Mouse (Mus musculus): ENCODE results near the gene Hoxd8.

The Hoxd8 gene

DNA sequence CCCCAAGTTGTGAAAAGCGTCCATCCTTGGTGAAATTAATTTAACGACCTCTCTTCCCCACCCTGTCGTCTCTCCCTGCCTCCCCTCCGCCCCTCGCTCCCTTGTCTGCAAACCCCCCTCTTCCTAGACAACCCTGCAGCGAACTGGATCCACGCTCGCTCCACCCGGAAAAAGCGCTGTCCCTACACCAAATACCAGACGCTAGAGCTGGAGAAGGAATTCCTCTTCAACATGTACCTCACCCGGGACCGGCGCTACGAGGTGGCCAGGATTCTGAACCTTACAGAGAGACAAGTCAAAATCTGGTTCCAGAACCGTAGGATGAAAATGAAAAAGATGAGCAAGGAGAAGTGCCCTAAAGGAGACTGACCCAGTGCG lies 5.4 kb upstream of the Hoxd8 start:
- DNase-seq (ENCODE audit: low spot score in 2 of 2), result no peak

DNA sequence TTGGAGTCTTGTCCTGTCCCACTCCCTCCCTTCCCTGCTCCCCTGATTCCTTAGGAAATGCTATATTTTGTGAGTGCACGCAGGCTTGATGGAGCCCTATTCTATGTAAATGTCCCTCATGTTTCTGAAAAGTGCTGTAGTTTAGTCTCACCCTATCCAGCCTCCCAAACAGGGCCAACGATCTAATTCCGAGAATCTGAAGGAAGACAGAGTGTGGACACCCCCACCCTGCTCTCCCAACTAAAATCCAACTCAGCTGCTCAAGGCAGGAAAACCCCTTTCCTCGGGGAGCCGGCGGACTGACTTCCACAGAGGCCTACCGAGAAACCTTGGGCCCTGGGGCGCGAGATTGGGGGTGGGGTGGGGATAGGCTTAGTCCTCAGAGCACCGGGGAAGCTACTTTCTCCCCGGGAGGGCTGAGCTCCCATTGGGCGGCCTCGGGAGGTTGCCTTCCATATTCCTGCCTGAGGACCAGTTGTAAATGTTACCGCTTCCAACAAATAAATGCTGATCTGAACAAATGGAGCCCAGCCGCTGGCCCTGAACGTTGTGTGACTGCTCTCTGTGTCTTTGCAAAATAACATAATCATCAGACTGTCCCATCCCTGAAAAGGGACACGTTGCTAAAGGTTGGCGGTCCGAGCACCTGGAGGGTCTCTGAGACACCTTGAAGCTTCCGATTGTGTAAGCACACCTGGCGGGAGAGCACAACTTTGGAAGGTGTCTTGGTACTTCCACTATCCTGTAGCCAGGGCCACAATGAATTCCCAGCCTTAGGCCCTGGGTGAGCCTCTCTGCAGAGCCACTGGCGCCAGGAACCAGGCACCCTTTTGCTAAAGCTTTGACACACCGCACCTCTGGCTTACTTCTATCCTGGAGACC lies 4.5 kb upstream of the Hoxd8 start:
- no peak for DNase-seq (ENCODE audit: low spot score in 2 of 2)

DNA sequence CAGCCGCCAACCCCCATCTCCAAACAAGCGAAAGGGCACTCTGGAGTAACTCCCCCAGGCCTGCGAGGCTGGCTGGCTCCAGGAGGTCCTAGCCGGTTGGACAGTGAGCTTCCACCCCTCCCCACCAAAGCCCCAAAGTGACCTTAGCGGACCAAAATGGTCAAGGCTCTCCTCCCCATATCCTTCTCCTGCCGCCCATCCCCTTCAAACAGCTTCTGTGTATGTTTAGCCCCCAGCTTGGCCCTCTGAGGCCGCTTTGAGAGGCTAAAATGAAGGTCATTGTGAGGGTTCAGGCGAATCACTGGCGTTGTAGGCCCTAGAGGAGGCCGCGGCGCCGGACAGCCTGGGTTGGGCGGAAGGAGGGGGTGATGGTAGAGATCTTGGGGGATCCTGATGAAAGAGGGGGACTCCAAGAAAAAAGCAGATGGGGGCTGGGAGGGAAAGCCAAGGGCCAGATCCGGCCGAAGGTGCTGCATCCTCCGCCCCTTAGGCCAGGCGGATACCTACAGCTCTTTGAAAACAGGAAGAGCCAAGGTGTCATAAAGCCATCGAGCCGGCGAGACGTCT lies 3.8 kb upstream of the Hoxd8 start:
- DNase-seq (ENCODE audit: low spot score in 2 of 2), result no peak

DNA sequence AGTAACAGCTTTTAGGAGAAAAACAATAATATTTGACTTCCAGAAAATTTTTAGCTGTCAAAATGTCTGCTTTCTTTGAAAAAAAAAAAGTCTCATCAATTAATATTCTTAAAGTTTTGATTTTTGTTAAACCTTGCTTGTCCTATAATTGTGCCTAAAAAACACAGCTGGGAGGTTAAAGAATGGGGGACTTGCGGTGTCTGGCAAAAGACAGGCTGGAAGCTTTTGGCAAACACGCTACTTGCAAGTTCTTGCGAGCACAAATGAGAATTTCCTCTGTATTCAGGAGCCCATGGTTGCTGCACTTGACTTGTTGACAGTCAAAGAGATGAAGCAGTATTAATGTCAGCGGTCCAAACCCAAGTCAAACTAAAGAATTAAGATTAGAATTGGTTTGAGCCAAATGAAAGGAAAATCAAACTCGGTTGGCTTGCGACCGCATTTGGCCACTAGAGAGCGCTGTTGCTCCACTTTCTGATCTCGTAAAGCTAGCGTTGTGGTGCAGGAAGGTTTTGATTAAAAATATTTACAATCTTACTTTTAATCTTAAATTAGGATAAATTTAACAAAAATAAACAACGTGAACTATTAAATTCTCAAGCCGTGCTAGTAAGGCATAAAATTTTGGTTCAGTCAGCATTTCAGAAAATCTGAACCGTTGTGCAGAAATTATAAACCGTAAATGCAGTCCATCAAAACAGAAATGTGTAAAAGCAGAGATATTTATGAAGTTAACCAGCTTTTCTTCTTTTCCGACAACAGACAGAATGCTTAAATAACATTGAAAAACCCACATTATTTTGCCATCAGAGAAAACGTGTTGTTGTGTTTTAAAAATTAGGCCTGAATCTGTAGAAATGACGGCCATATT lies 2.2 kb upstream of the Hoxd8 start:
- DNase-seq (ENCODE audit: low spot score in 2 of 2), result peak; percentile 39 to 80

DNA sequence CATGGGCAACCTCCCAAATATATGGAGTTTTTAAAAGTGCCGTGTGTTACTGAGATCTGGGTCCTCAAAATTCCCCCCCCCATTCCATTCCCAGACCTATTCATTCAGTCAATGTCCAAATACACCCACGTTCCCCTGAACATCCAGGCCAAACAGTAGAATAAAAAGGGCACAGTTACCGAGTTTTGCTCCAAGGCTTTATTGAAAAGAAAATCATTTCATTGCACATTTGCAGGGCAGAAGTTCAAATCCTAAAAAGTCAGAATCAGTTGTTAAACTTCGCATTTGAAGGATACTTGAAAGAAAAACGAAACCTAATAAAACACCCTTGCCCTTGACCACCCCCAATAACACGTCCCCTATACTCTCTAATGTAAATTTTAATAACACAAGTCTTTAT lies 1.6 kb upstream of the Hoxd8 start:
- no peak for DNase-seq (ENCODE audit: low spot score in 2 of 2)

DNA sequence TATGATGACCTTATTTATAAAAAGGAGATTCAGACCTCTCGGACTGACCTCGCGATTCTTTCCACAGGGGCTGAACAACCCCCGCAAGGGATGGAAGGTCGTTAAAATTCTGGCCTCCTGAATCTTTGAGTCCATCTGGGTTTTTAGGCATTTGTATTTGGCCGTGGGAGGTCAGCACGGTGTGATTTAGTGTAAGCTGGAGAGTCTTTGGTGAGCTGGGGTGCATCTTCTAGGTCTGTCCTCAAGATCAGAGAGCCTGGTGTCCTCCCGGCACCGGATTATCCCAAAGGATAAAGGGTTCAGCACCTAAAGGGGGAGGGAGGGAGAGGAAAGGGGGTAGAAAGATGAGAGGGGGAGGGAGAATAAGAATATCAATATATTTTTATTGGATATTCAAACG lies 1.1 kb upstream of the Hoxd8 start:
- DNase-seq (ENCODE audit: low spot score in 2 of 2), result no peak

DNA sequence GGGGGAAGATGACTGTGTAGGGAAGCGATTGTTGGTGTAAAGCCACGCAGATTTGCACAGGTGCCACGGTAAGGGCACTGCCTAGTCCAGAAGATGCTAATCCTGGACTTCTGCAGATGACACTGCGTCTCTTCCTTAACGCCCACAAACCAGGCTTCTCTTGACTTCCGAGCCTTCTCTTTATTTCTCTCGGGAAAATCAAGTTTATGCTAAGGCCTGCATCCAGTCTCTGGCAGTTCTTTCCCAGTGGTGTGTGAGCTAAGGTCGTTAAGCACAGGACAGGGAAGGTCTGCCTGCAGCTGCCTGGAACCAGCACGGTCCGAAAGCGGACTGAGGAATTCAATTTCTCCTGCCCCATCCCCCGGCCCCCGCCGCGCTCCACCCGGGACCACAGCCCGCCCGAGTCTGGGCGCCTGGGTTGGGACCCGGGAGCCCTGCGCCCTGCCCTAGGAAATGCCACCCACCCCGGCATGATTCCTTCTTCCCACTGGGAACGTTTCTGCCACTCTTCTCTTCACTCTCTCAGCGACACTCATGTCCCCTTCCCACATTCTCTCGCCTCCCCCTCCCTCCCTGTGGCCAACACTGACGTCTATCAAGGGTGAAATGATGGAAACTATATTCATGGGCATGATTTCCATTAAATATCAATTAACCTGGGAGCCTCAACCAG lies 559 bp upstream of the Hoxd8 start:
- DNase-seq (ENCODE audit: low spot score in 2 of 2), result no peak

DNA sequence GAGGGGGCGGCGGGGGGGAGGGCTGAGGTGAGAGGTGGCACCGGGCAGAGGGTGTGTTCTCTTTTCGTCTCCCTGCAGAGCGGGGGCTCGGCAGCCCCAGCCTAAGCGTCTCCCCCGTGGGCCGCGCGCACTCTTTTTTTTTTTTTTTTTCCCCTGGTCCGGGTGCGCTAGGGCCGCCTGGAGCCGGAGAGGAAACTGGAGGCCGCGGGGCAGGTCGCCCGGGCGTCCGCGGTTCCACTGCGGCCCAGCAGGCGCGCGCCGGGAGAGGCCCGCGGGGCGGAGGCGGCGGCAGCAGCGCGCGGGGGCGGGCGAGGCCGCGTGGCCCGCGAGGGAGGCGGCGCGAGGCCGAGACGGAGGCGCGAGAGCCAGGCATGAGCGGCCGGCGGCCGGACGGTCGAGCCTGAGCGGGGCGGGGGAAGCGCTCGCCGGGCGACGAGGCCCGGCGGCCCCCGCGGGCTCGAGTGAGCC lies 618 bp downstream of the Hoxd8 start:
- no peak for DNase-seq (ENCODE audit: low spot score in 2 of 2)

DNA sequence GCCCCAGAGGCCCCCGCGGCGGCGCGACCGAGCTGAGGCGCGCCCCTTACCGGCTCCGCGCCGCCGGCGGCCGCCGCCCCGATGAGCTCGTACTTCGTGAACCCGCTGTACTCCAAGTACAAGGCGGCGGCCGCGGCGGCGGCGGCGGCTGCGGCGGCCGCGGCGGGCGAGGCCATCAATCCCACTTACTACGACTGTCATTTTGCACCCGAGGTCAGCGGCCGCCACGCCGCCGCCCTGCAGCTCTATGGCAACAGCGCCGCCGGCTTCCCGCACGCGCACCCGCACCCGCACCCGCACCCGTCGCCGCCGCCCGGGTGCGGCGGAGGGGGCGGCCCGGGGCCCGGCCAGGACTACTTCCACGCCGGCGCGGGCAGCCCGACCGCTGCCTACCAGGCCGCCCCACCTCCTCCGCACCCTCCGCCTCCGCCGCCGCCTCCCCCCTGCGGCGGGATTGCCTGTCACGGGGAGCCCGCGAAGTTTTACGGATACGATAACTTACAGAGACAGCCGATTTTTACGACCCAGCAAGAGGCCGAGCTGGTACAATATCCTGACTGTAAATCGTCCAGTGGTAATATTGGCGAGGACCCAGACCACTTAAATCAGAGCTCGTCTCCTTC lies 1.2 kb downstream of the Hoxd8 start:
- DNase-seq (ENCODE audit: low spot score in 2 of 2), result no peak

DNA sequence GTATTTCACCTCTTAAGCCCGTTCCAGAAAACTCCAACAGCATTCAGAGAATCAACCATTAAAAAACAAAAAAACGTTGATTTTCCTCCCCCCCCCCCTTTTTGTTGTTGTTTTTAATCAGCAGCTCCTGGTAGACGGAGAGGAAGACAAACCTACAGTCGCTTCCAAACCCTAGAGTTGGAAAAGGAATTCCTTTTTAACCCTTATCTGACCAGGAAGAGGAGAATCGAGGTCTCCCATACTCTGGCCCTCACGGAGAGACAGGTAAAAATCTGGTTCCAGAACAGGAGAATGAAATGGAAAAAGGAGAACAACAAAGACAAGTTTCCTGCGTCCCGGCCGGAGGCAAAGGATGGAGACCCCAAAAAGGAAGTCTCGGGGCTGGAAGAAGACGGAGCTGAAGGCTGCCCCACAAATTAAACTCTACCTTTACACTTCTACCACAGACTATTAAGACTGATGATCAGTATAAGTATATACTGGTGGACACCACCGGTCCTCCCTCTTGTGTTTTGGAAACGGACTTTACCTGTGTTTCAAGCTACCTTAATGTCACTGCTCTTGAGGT lies 2.1 kb downstream of the Hoxd8 start:
- no peak for DNase-seq (ENCODE audit: low spot score in 2 of 2)

DNA sequence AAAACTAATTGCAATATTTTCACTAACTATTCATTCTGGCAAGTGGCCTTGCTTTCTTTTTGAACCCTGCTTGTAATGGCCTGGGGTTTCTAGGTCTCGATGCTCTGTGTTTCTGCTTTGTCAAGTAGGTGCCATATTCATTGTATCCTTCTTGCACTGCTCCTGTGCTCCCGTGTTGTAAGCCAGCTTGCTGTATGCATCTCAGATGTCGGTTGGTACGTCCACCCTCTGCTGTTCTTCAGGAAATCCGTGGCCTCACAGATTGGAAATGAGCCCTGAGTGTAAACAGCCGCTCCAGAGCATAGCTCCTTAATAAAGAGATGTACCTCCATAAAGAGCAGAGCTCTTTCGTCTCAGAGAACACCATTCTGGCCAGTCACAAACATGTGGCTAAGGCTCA lies 3.2 kb downstream of the Hoxd8 start:
- no peak for DNase-seq (ENCODE audit: low spot score in 2 of 2)

DNA sequence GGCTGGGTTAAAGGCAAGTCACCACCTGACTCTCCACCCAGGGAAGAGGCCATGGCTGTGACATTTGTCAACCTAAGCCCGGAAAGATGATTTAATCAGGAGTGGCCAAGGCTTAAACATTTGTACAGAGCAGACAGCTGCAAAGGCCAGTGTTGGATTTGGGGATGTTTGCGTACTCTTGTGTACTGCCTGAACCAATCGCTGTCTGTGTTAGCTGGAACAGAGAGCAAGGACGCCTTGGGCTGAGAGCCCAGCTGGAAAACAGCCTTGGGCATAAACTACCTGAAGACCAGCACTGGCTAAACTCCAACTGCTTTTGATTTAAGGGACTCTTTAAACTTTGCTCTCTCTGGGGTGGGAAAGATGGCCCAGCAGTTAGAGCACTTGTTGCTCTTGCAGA lies 4.3 kb downstream of the Hoxd8 start:
- DNase-seq (ENCODE audit: low spot score in 2 of 2), result no peak

DNA sequence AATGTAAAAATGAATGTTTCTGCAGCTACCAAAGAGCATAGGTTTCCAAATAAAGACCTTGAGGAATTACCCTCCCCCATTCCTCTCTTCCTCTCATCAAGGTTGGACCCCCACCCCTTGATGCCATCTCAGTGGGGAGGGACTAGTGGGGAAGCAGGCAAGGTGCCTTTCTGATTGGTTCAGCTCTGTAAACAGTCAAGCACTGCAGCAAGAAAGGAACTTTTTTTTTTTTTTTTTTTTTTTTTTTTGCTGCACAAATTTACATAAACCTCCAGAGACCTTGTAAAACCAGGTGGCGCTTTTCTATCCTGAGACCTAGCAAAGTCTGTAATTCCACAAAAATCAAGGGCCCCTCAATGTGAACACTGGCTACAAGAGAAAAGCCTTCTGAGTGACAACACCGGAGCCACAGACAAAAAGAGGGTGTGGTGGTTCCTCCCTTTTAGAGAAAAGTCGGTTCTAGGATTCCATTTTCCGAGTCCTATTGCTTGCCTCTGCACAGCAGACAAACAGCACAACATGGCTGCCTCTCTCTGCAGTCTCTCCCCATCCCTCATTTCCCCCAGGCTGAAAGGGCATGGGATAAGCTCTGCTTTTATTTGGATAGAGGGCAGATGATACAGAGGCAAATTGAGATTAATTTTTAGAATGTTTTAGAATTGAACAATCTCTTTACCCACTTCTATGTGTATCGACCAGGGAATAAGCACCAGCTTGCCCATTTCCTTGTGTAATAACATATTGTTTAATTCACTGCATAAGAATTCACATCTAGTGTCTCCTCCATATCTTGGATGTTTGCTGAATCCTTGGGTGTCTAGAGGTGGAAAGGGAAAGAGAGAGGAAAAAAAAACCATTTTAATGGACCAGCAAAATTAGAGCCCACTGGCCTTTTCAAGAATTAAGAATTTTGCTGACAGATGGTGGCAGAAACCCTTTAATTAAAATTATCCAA lies 5.3 kb downstream of the Hoxd8 start:
- DNase-seq (ENCODE audit: low spot score in 2 of 2), result no peak

DNA sequence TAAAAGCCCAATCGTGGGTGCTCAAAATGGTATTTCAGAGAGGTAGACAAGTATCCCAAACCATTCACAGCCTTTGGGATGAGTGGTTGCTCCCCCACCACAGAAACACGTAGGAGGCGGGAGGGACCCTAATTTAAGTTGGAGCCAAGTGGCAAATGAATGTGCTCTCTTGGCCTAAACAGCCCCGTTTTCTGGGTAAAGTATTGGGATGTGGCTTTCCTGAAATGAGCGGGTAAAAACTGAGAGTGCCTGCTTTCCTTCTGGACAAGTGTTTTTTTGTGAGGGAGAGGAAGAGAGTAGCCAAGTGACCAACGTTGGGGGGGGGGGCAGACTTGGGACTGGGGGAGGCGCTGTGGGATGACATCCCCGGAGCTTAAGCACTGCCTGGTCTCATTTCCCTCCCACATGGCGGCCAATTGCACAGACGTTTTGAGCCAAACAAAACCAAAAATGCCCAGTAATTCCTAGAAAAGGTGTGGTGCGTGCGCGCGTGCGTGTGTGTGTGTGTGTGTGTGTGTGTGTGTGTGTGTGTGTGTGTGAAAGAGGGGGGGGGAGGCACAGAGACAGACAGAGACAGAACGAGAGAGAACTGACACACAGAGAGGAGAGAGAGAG lies 6.6 kb downstream of the Hoxd8 start:
- no peak for DNase-seq (ENCODE audit: low spot score in 2 of 2)

DNA sequence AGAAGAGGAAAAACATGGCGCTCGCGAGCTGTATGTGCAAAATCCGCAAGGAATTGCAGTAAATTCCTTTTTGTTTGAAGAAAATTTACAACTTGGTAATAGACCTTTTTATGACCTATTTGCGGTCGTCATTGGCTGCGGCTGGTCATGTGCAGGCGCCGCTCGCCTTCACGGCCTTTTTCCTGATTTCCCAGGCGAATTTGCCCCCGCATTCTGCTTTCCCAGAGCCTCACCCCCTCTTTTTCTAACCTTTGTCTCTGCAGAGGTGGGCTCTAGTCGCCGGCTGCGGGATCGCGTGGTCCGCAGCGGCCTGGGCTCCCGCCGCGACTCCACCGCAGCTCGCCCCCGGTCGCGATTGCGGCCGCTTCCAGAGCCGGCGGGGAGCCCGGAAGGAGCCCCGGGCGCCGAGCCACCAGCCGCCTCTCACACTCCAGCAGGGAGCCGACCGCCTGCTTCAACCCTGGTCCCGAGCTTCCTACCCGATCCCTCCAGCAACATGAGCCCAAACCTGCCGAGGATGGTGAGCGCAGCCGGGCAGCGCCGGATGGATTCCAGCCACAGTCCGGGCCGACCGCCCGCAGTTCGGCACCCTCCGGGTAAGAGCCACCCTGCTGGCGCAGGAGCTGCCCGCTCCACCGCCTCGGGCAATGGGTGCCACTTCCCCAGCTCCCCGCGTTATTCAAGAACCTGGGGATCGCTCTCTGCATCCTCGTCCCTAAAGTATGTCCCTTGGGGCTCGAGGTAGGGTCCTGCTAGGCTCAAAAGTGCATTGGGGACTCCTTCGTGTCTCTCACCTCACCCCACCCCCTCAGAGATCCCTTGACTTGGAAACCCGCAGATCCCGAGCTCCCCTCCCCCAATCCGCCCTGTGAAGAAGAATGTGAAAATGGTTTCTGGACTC lies 7.6 kb downstream of the Hoxd8 start, which contains the start of the genes Hoxd3 and Hoxd4:
Hoxd3 (plus strand) TSS at position 207 of the 901 bp plus-strand sequence.
Hoxd4 (plus strand) TSS at position 209 of the 901 bp plus-strand sequence.
- DNase-seq (ENCODE audit: low spot score in 2 of 2), result no peak

DNA sequence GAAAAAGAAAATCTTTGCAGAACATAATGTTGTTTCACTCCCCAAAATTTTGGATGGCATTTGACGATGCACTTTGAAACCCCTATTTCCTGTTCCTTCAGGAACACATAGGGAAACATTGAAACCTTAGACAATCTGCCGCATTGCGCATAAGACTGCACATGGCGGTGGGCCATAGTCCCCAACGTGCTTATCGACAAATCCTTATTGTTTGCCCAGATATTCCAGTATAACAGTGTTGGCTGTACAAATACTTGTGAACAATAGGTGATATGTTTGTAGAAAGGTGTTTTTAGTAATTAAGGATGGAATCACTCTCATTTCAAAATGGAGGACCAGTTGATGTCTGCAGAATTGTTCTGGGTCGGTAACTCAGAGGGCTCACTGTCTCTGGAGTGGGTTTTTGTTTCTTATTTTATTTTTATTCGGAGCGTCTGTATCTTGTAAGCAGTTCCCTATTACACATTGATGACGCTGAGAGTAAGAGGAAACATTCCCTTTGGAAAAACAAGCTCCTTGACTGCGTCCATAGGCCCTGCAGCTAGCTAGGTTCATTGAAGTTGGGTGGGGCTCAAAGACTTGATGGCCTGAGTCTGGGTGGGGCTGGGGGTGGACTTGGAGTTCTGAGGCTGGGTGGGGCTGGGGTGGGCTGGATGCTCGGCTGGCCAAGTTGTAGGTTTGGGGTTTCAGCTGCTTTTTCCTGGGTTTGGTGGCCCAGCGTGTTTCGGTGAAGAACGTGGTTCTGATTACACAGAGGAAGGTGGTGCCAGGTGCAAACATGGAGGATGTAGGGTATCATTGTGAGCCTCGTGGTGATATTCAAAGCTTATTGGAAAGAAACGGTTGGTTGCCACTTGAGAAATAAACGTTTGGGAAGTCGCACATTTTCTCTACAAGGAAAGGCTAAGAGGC lies 9.1 kb downstream of the Hoxd8 start:
- no peak for DNase-seq (ENCODE audit: low spot score in 2 of 2)

DNA sequence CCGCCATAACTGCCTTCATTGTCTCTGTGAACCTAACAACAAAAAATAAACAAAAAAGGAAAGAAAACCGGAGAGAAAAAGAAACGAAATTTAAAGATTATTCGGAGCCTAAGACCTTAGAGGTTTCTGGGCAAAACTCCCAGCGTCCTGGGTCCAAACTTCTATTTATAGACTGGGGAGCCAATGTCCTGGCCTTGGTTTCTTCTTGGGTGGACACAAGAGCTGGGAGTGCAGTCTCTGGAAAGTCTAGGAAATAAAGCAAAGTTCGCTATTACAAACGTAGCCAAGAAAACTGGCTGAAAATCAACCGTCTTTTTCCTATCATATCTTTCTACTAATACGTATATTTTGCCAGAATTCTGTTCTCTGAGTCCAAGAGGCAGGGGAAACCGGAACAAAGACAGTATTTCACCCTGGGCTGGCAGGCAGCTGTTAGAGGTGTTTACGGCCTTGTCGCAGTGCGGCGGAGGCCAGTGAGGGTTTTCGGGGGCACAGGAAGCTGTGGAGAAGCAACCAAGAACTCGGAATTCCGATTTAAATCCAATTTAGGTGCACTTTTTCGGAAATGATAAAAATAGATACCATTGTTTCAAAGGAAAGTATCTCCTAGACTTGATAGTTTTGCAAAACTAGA lies 9.9 kb downstream of the Hoxd8 start:
- no peak for DNase-seq (ENCODE audit: low spot score in 2 of 2)

Measured in frontal cortex, postnatal 14 days (tissue).